Mouse (Mus musculus) intestine, embryonic 15.5 days (tissue): ENCODE measurements around the gene Sim1. TPM values are rescaled to one million over a fixed set of nuclear protein-coding genes. Genes with fewer than 3 reads are reported as not detected.
A peak's percentile ranks its signal among the peaks of the same experiment; 100 is the strongest.

Experiments
- ATAC-seq: fragments of 200-750 bp; cut with Nextera tagmentation; 2 replicates; pipeline ENCODE4 v1.8.0; 2017; ENCODE audit warnings: moderate TSS enrichment, moderate library complexity
- H3K27ac ChIP-seq: fragments of 300-500 bp; sonication (generic); 2 replicates; pipeline ENCODE4 v1.5.1; 2015; ENCODE audit warnings: mild to moderate bottlenecking, inconsistent platforms
- H3K27me3 ChIP-seq: fragments of 300-500 bp; sonication (generic); replicated peaks from 2 replicates; pipeline ENCODE4 v1.6.1; 2015; ENCODE audit warnings: inconsistent platforms
- H3K36me3 ChIP-seq: fragments of 300-500 bp; sonication (generic); 2 replicates; pipeline ENCODE4 v1.6.1; 2015; ENCODE audit warnings: inconsistent platforms
- H3K4me1 ChIP-seq: fragments of 300-500 bp; sonication (generic); replicated peaks from 2 replicates; pipeline ENCODE4 v1.6.1; 2015; ENCODE audit warnings: inconsistent platforms
- H3K4me2 ChIP-seq: fragments of 300-500 bp; sonication (generic); replicated peaks from 2 replicates; pipeline ENCODE4 v1.6.1; 2015; ENCODE audit warnings: mild to moderate bottlenecking, inconsistent platforms
- H3K4me3 ChIP-seq: fragments of 300-500 bp; sonication (generic); replicated peaks from 2 replicates; pipeline ENCODE4 v1.5.1; 2015; ENCODE audit warnings: inconsistent platforms
- H3K9ac ChIP-seq: fragments of 300-500 bp; sonication (generic); 2 replicates; pipeline ENCODE4 v1.6.1; 2015; ENCODE audit warnings: inconsistent platforms
- H3K9me3 ChIP-seq: fragments of 300-500 bp; sonication (generic); 2 replicates; pipeline ENCODE4 v1.6.1; 2016; ENCODE audit warnings: inconsistent platforms
- whole genome bisulfite sequencing: fragments of 180-500 bp; shearing (Covaris S2); methylation state at CpG from one replicate; pipeline ENCODE4 v1.1.7; 2015; 5-methylcytosine and 5-hydroxymethylcytosine counted together
- polyA plus RNA-seq: library from polyadenylated mRNA; unstranded; fragments of >200 nt; fragmentation: Nextera tagmentation; extraction: Ambion mirVana; gene quantifications from 2 replicates; pipeline ENCODE4 v1.2.1, GENCODE M21; 2015

Gene Sim1
- 0.05 TPM in 1 of 2 replicates, not detected in the other for polyA plus RNA-seq

DNA sequence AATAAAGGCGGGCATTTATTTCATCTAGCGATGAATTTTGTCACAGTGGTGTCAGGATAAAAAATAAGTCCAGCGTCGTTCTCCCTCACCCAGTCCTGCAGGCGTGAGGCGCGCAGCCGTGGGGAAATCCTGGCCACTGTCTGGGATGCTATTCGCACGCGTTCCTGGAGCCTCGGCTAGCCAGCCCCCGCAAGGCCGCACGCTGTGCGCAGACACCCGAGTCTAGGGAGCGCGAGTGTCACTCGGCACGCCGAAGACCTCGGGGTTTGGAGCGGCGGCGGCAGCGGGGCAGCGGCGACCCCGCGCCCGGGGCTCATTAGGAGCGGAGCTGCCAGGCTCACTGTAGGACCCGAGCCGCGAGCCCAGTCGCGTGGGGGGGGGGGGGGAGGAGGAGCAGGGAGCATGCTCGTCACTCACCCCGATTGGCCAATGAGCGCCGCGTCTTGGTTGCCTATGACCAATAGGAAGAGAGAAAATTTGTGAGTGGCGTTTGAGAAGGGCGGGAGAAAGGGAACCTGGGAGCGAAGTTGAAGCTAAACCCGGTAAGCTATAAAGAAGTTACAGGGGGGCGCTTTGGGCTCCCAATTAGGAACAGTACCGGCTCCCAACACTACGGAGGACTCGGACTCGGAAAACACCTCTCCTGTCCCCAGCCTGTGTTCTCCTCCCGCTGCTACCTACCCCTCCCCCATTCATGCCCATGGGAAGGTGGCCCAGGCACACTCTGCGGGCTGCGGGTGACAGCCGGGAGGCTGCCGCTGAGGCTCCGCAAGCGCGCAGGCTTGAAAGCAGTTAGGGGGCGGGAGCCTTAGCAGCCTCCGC lies at the start of gene Sim1:
Gene Sim1 (plus strand): TSS at position 585 of the 822 bp plus-strand sequence.
- Histone ChIP-seq H3K9me3 (no peaks in the 10 kb centered on the region), H3K9ac (no peak within 1 kb of the TSS), H3K27me3 (peaks cover 80% of the 10 kb centered on the region), H3K27ac (no peak within 1 kb of the TSS), H3K4me1 (peaks cover 15% of the 10 kb centered on the region), H3K4me2 (peak within 1 kb of the TSS; percentile 82), H3K36me3 (no peaks in the 10 kb centered on the region), H3K4me3 (peak within 1 kb of the TSS; percentile 43)
- peak; percentile 93 for ATAC-seq
- WGBS: under 1% methylated on average over 62 of the region's 62 CpGs

DNA sequence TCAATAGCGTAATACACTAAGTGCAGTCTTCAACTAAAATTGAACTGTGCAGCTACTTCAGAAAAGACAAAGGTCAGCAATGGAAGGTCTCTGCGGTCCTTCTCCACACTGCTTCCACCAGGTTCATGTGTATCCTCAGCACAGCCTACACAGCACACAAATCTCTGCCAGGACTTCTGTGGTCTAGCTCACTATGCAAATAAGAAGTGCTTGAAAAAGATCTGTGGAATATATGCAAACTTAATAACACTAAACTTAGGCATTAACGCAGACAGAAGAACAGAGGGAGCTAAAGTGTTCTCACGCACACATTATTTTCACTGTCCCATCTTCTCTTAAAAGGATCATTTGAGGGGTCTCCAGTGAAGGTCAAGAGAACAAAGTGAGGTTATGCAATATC lies 26.4 kb upstream of the Sim1 start:
- Histone ChIP-seq H3K27ac (no peak overlapping the region), H3K4me3 (no peak overlapping the region), H3K4me2 (no peak overlapping the region), H3K9me3 (no peaks in the 10 kb centered on the region), H3K9ac (no peak overlapping the region), H3K27me3 (no peaks in the 10 kb centered on the region), H3K36me3 (no peaks in the 10 kb centered on the region), H3K4me1 (no peaks in the 10 kb centered on the region)
- WGBS: 61% methylated on average over 4 of the region's 4 CpGs
- ATAC-seq: no peak

GRCm38 (mm10) chr10:50876952-50877351 lies 17.6 kb upstream of the Sim1 start:
- no peaks in the 10 kb centered on the region for H3K27me3 ChIP-seq
- ATAC-seq: no peak
- WGBS: 78% methylated on average over 5 of the region's 5 CpGs
- no peak overlapping the region for H3K4me3 ChIP-seq
- no peaks in the 10 kb centered on the region for H3K4me1 ChIP-seq
- H3K27ac ChIP-seq: no peak overlapping the region
- H3K9ac ChIP-seq: no peak overlapping the region
- H3K9me3 ChIP-seq: no peaks in the 10 kb centered on the region
- H3K4me2 ChIP-seq: no peak overlapping the region
- no peaks in the 10 kb centered on the region for H3K36me3 ChIP-seq

DNA sequence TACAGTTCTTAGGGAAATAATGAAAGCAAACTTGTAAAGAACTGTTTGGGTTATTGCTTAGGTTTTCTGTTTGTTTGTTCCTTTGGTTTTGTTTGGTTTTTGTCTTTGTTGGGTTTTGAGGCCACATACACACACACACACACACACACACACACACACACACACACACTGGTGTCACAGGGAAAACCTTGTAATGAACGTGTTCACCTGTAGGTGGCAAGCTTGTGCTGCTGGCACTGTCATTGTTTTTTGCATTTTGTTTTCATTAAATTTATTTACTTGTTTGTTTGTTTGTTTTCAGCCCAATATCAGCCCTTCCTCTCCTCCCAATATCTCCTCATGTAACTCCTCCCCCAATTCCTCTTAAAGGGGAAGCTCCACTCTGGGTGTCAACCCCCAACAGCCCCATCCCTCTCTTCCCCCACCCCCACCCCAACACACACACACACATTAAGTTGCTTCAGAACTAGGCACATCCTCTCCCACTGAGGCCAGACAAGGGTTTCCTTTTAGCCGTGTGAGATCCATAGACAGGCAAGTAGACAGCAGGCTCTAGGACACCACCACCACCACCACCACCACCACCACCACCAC lies 13.0 kb upstream of the Sim1 start:
- no peak overlapping the region for H3K4me3 ChIP-seq
- no peaks in the 10 kb centered on the region for H3K36me3 ChIP-seq
- no peak overlapping the region for H3K4me2 ChIP-seq
- H3K9ac ChIP-seq: no peak overlapping the region
- no peak for ATAC-seq
- H3K27me3 ChIP-seq: 0 out of 2 replicates have a peak, but pooled peaks cover 5% of the 10 kb centered on the region
- no peaks in the 10 kb centered on the region for H3K4me1 ChIP-seq
- H3K27ac ChIP-seq: no peak overlapping the region
- H3K9me3 ChIP-seq: no peaks in the 10 kb centered on the region
- WGBS: 48% methylated on average over 2 of the region's 2 CpGs

DNA sequence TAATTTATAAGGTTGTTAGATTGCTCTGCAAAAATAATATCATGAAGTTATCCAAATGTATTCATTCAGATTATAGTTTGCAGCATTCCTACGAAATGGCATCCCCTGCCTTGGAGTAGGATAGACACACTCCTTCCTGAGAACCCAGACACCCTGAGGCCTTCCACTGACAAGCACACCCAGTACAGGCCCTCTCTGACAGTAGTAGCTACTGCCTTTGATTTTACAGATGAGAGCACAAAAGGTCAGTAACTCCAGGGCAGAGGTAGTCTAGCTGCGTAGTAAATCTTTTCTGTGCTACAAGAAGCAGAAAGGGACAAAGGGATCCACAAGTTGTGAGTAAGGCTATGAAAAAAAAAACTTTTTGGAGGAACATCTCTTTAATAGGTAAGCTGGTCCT lies 12.2 kb upstream of the Sim1 start:
- 87% methylated on average over 2 of the region's 2 CpGs for WGBS
- no peak overlapping the region for H3K27ac ChIP-seq
- 0 out of 2 replicates have a peak, but pooled peaks cover 5% of the 10 kb centered on the region for H3K27me3 ChIP-seq
- H3K4me1 ChIP-seq: no peaks in the 10 kb centered on the region
- H3K9me3 ChIP-seq: no peaks in the 10 kb centered on the region
- H3K4me2 ChIP-seq: no peak overlapping the region
- H3K9ac ChIP-seq: no peak overlapping the region
- H3K36me3 ChIP-seq: no peaks in the 10 kb centered on the region
- H3K4me3 ChIP-seq: no peak overlapping the region
- no peak for ATAC-seq

GRCm38 (mm10) chr10:50886305-50886704 lies 8.2 kb upstream of the Sim1 start:
- ATAC-seq: no peak
- H3K4me2 ChIP-seq: no peak overlapping the region
- H3K4me3 ChIP-seq: no peak overlapping the region
- no peak overlapping the region for H3K9ac ChIP-seq
- H3K9me3 ChIP-seq: no peaks in the 10 kb centered on the region
- whole genome bisulfite sequencing: 68% methylated on average over 4 of the region's 4 CpGs
- H3K4me1 ChIP-seq: no peaks in the 10 kb centered on the region
- H3K27me3 ChIP-seq: peaks cover 24% of the 10 kb centered on the region
- H3K36me3 ChIP-seq: no peaks in the 10 kb centered on the region
- no peak overlapping the region for H3K27ac ChIP-seq

- no peak overlapping the region for H3K4me3 ChIP-seq
Measured at GRCm38 (mm10) chr10:50890621-50891020, 3.9 kb upstream of the Sim1 start.

DNA sequence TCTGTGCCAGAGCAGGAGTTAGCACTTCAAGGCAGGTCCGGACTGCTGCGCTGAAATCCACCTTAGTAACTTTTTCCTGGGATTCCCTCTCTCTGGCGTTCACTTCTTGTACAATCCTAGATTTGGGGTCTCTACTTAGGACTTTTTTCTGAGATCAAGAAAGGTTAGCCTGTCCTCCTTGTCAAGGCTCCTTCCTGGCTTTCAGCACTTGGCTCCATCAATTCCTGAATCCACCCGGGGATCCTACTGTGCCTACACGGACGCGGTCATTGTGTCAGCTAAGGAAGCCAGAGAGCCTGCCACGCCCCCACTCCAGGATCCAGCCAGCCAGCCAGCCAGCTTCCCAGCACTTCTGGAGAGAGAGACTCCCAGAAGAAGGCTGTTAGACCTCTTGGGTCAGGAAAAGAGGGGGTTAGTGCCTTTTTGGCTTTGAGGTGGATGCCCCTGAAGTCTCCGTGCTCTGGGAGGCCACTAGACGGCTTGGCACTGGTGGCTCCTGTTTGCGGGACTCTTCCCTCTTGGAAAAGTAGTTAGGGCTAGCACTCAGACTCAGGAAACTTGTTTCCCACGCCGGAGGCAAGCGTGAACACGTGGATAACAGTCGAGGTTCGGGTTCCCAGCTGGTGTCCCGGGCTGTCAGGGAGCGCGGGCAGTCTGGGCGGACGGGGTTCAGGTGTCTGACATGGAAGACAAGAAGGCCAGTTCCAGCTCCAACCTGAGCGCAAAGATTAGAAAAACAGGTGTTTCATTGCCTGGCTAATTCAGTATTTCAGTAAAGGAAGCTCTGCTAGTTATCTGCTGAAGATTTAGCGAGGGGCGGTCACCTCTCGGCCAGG lies 2.5 kb upstream of the Sim1 start:
- Histone ChIP-seq H3K27me3 (peaks cover 69% of the 10 kb centered on the region), H3K36me3 (no peaks in the 10 kb centered on the region), H3K4me3 (no peak overlapping the region), H3K4me1 (peaks cover 15% of the 10 kb centered on the region), H3K9me3 (no peaks in the 10 kb centered on the region), H3K27ac (no peak overlapping the region), H3K9ac (no peak overlapping the region), H3K4me2 (no peak overlapping the region)
- no peak for ATAC-seq
- WGBS: 1% methylated on average over 26 of the region's 26 CpGs

More at GRCm38 (mm10) chr10:50890621-50891020, 3.9 kb upstream of the Sim1 start:
- Histone ChIP-seq H3K36me3 (no peaks in the 10 kb centered on the region), H3K9ac (no peak overlapping the region), H3K27me3 (peaks cover 64% of the 10 kb centered on the region), H3K4me1 (peaks cover 15% of the 10 kb centered on the region), H3K4me2 (no peak overlapping the region), H3K27ac (no peak overlapping the region), H3K9me3 (no peaks in the 10 kb centered on the region)
- 11% methylated on average over 6 of the region's 6 CpGs for WGBS
- no peak for ATAC-seq

GRCm38 (mm10) chr10:50892751-50893320 lies 1.7 kb upstream of the Sim1 start:
- no peak overlapping the region for H3K9ac ChIP-seq
- no peaks in the 10 kb centered on the region for H3K9me3 ChIP-seq
- no peak overlapping the region for H3K27ac ChIP-seq
- H3K36me3 ChIP-seq: no peaks in the 10 kb centered on the region
- no peak overlapping the region for H3K4me3 ChIP-seq
- under 1% methylated on average over 15 of the region's 15 CpGs for WGBS
- no peak for ATAC-seq
- H3K4me1 ChIP-seq: peaks cover 15% of the 10 kb centered on the region
- H3K4me2 ChIP-seq: no peak overlapping the region
- H3K27me3 ChIP-seq: peaks cover 74% of the 10 kb centered on the region

DNA sequence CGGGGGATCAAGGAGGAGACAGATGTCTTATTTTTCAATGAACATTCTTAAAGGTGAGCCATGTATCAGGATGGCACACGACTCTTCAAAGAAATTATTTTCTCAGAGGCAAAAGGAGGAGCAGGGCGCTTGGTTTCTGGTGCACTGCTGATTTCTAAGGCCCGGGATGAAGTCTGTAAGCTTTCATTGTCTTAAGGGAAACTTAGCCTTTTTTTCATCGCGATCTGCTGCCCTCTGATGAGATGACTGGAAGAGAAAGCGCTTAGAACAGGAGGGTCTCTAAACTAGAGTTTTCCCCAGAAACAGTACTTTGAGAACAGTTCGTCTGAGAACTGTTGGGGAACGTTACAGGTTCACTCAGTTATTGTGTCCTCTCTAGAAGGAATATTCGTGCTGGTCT lies 1.0 kb upstream of the Sim1 start:
- no peaks in the 10 kb centered on the region for H3K9me3 ChIP-seq
- H3K4me1 ChIP-seq: peaks cover 15% of the 10 kb centered on the region
- H3K4me2 ChIP-seq: no peak overlapping the region
- WGBS: 3% methylated on average over 10 of the region's 10 CpGs
- no peaks in the 10 kb centered on the region for H3K36me3 ChIP-seq
- no peak overlapping the region for H3K9ac ChIP-seq
- peaks cover 79% of the 10 kb centered on the region for H3K27me3 ChIP-seq
- ATAC-seq: no peak
- H3K27ac ChIP-seq: no peak overlapping the region
- H3K4me3 ChIP-seq: no peak overlapping the region

DNA sequence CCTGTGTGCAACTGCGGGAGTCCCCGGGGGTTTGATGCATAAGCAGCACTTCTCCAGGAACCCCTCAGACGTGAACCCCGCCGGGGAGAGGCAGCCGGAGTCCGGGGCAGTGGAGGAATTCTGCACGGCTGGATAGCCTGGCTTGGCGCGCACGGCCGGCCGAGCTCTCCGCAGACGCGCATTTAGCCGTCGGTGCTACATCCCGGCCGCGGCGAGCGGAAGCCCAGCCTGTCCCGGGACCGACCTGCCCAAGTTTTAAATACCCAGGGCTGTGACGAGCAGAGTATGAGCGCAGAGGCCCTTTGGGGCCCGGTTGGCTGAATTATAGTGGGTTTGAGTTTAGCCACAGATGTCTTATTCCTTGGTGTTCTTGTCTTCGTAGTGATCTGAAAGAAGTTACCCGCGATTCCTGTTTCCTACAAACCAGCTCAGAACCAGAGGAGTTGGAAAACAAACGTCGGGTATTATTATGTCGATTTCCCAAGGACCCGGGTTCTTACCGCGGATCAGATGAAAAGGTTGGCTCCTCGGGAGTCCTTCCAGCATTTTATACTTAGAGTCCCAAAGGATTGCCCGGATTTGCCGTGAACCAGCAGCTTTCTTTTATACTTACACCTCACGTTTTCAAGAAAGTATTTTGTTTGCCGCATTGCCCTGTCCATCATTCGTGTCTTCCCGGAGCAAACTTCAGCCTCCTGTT lies 687 bp downstream of the Sim1 start:
- Histone ChIP-seq H3K9me3 (no peaks in the 10 kb centered on the region), H3K4me3 (peak overlapping the region; percentile 43), H3K27ac (no peak overlapping the region), H3K36me3 (no peaks in the 10 kb centered on the region), H3K4me2 (peak overlapping the region; percentile 82), H3K27me3 (peaks cover 78% of the 10 kb centered on the region), H3K4me1 (peaks cover 15% of the 10 kb centered on the region), H3K9ac (no peak overlapping the region)
- ATAC-seq: peak; percentile 41
- WGBS: under 1% methylated on average over 44 of the region's 44 CpGs
